Mouse (Mus musculus) common myeloid progenitor, adult 5-6 weeks (primary cell): ENCODE measurements around the gene Gc. TPM values are rescaled to one million over a fixed set of nuclear protein-coding genes. Genes with fewer than 3 reads are reported as not detected.

Experiments used
- ATAC-seq: replicated peaks from 2 replicates; pipeline ENCODE4 v1.8.0; 2016; ENCODE audit warnings: low read depth, mild to moderate bottlenecking, moderate TSS enrichment, inconsistent platforms; ENCODE audit not compliant: poor library complexity, severe bottlenecking
- total RNA-seq: library from RNA; stranded (forward); fragments of 200-1000, 187-1606 nt; gene quantifications from 2 replicates; pipeline ENCODE4 v1.2.3, GENCODE M21; 2017

The Gc gene
- total RNA-seq, 1 experiment from 2014 or later = not detected

DNA sequence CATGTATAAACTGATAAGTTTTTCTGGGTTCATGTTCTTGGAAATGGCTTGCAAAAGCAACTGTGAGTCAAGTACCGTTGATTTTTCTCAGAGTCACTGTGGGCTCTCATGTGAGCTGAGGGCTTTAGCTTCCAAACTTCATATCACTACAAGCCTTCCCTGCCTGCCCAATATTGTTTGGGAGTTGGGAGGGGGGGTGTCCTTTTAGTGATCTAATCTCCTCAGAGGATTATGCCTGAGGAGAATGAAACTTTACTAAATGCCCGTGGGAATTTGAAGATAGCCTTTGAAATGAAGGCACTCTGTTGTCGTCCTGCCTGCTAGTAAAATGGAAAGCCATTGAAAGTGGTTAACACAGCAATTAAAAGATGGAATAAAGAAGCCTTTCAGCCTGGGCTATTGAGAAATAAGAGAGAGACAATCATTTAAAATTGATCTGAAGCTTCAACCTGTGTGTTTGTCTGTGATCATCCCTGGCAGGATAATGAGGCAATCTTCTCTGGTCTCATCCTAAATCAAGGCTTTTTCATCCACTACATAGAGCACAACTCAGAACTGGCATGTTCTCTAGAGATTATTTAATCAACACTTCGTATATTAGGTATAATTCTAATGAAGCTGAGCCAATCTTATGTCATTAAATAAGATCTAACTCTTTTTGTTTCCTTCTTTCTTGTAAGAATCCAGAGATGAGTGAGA is 89.5 kb downstream of the Gc start:
- no peak for ATAC-seq

Other genes starting within 250 kb of the Gc start
- not detected in 2 replicates for gene Npffr2, start 69.5 kb upstream of the Gc start, total RNA-seq